Mouse (Mus musculus) CD4-positive, CD25-positive, alpha-beta regulatory T cell, adult 4 months (primary cell): Measurements from ENCODE around the gene Apol8. TPM values are rescaled to one million over a fixed set of nuclear protein-coding genes. Genes with fewer than 3 reads are reported as not detected.

ENCODE experiments used
- ATAC-seq: one replicate; pipeline ENCODE4 v1.8.0; 2017
- polyA plus RNA-seq, 2 experiments: library from polyadenylated mRNA; unstranded; fragments of 100-300 nt; shearing (Covaris generic); gene quantifications; one replicate each; pipeline ENCODE4 v1.2.1; 2017

Apol8 gene
- not detected for polyA plus RNA-seq

GRCm38 (mm10) chr15:77756848-77757247, at the start of gene Apol8:
Gene Apol8 (minus strand): TSS chr15:77757003.
- ATAC-seq = peak; percentile 79

- peak; percentile 58 for ATAC-seq
These were observed 48.9 kb upstream of the Apol8 start for GRCm38 (mm10) chr15:77805657-77806056.

- ATAC-seq = no peak
These were observed 48.1 kb upstream of the Apol8 start for GRCm38 (mm10) chr15:77804949-77805348.

GRCm38 (mm10) chr15:77804460-77804859, 47.7 kb upstream of the Apol8 start:
- ATAC-seq = no peak

GRCm38 (mm10) chr15:77803747-77804146, 46.9 kb upstream of the Apol8 start:
- ATAC-seq = no peak

GRCm38 (mm10) chr15:77802992-77803391, 46.2 kb upstream of the Apol8 start:
- no peak for ATAC-seq

GRCm38 (mm10) chr15:77801188-77801587, 44.4 kb upstream of the Apol8 start:
- peak; percentile 5 for ATAC-seq

GRCm38 (mm10) chr15:77800511-77800910, 43.7 kb upstream of the Apol8 start:
- ATAC-seq = peak; percentile 85

- peak; percentile 5 for ATAC-seq
These were observed 43.0 kb upstream of the Apol8 start for GRCm38 (mm10) chr15:77799491-77800474.

GRCm38 (mm10) chr15:77798664-77799490, 42.1 kb upstream of the Apol8 start:
- ATAC-seq = peak; percentile 40

- no peak for ATAC-seq
These were observed 41.0 kb upstream of the Apol8 start for GRCm38 (mm10) chr15:77797609-77798411.

- ATAC-seq = no peak
These were observed 39.7 kb upstream of the Apol8 start for GRCm38 (mm10) chr15:77796409-77797035.

GRCm38 (mm10) chr15:77794908-77795356, 38.1 kb upstream of the Apol8 start:
- ATAC-seq = no peak

GRCm38 (mm10) chr15:77794138-77794907, 37.5 kb upstream of the Apol8 start:
- ATAC-seq = no peak

- ATAC-seq = no peak
These were observed 36.8 kb upstream of the Apol8 start for GRCm38 (mm10) chr15:77793554-77793953.

- ATAC-seq = no peak
These were observed 36.3 kb upstream of the Apol8 start for GRCm38 (mm10) chr15:77793094-77793493.

GRCm38 (mm10) chr15:77792056-77792455, 35.3 kb upstream of the Apol8 start:
- no peak for ATAC-seq

GRCm38 (mm10) chr15:77790656-77791405, 34.0 kb upstream of the Apol8 start:
- no peak for ATAC-seq

- ATAC-seq = peak; percentile 79
These were observed 32.4 kb upstream of the Apol8 start for GRCm38 (mm10) chr15:77789186-77789585.

GRCm38 (mm10) chr15:77788356-77788755, 31.6 kb upstream of the Apol8 start:
- ATAC-seq = no peak
